Mouse (Mus musculus) forebrain, embryonic 10.5 days (tissue): ENCODE results near the gene Usb1. TPM values are rescaled to one million over a fixed set of nuclear protein-coding genes. Genes with fewer than 3 reads are reported as not detected.

Experiments used
- DNase-seq: peaks from one replicate; pipeline ENCODE4 v3.0.0-alpha.2; 2017; ENCODE audit warnings: low spot score; ENCODE audit errors: extremely low spot score
- H3K27ac ChIP-seq: fragments of 300-500 bp; sonication (generic); 2 replicates; pipeline ENCODE4 v1.5.1; 2016; ENCODE audit warnings: mild to moderate bottlenecking
- H3K27me3 ChIP-seq: fragments of 300-500 bp; sonication (generic); 2 replicates; pipeline ENCODE4 v1.6.1; 2016; ENCODE audit warnings: mild to moderate bottlenecking; ENCODE audit not compliant: poor library complexity, severe bottlenecking
- H3K36me3 ChIP-seq: fragments of 300-500 bp; sonication (generic); replicated peaks from 2 replicates; pipeline ENCODE4 v1.6.1; 2016; ENCODE audit warnings: mild to moderate bottlenecking, moderate library complexity
- H3K4me1 ChIP-seq: fragments of 300-500 bp; sonication (generic); 2 replicates; pipeline ENCODE4 v1.6.1; 2016
- H3K4me3 ChIP-seq: fragments of 300-500 bp; sonication (generic); 2 replicates; pipeline ENCODE4 v1.5.1; 2016; ENCODE audit warnings: mild to moderate bottlenecking, moderate library complexity
- H3K9me3 ChIP-seq: fragments of 300-500 bp; sonication (generic); 2 replicates; pipeline ENCODE4 v1.6.1; 2016; ENCODE audit warnings: mild to moderate bottlenecking, moderate library complexity
- WGBS: fragments of 180-500 bp; shearing (Covaris S2); methylation state at CpG from one replicate; pipeline ENCODE4 v1.1.7; 2016; 5-methylcytosine and 5-hydroxymethylcytosine counted together
- polyA plus RNA-seq: library from polyadenylated mRNA; unstranded; fragments of >200 nt; fragmentation: Nextera tagmentation; extraction: Ambion mirVana; gene quantifications from 2 replicates; pipeline ENCODE4 v1.2.1, GENCODE M21; 2016

Gene Usb1
- polyA plus RNA-seq, 1 experiment from 2014 or later, result 50.5 TPM

DNA sequence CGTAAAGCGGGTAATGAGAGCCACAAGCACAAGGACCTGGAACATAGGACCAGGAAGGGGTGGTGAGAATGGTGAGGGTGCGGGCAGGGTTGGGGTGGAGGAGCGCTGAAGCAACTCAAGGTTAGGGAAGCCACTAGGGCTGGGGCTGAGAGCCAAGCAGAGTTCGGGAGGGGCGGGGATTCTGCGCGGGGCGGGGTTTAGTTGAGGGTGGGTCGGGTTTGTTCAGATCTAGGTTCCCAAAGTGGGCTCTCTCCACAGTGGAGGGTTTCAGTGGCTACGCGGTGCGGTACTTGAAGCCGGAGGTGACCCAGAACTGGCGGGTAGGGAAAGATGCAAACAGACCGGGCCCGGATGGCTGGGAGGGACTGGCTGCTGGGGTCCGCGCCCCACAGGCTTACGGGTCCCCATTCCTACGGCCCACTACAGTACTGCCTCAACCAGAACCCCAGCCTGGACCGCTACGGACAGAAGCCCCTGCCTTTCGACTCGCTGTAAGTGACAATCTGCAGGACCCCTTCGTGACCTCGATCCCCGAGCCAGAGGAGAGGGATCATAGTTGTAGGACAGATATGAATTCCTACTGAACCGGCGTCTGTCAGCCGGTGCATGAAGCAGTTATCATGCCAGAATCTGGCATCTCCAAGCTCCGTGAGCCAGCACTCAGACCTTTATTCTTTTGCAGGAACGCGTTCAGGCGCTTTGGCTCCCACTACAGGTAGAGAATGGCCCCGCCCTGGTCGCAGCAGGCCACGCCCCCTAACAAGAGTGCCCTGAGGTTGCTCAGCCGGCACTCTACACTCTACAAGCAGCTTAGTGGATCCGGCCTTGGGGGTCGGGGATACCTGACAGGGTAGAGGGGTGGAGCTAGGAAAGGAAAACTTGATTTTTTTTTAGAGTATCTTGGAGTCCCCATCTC, 11.6 kb upstream of the Usb1 start:
- Histone ChIP-seq H3K36me3 (peaks cover 21% of the 10 kb centered on the region), H3K4me3 (peak overlapping the region; percentile 56), H3K27ac (0 out of 2 replicates have a peak overlapping the region, but pooled peaks have one; percentile 40), H3K4me1 (peaks cover 27% of the 10 kb centered on the region), H3K27me3 (peaks cover 41% of the 10 kb centered on the region), H3K9me3 (no peaks in the 10 kb centered on the region)
- peak; percentile 43 for DNase-seq
- 2% methylated on average over 41 of the region's 41 CpGs for WGBS

DNA sequence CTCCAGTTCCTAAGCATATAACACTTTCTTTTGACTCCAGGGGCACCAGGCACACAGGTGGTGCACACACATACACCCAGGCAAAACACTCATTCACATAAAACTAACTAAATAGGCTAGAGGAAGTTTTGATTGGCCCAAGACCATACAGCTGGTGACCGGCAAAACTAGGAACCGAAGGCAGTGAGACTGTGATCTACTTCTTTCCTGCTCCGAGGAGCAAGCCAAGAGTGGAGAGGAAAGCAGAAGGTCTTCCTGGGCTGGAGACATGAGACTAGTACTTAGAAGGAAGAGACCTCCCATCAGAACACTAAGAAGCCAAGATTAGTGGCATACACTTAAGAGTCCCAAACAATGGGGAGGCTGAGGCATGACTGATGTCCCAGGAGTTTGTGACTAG, 8.9 kb upstream of the Usb1 start:
- 91% methylated on average over 3 of the region's 3 CpGs for WGBS

DNA sequence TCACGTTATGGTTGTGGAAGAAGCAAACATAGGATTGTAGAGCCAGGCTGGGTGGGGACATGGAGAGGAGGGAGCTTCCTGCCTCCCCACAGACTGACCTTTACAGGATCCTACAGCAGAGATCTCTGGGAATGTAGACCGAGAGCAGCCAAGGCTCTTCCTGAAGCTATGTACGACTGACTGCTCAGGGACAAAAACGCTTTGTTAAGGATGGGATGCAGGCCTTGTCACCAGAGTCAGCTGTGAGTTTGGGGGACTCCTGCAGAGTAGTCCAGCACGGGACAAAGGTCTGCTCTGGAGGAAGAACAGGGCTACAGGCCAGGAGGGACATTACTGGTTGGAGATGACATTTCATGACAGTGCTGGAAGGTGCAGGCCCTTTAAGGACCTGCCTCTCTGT, 7.4 kb upstream of the Usb1 start:
- H3K4me1 ChIP-seq, result peaks cover 44% of the 10 kb centered on the region
- DNase-seq, result no peak
- 0 out of 2 replicates have a peak overlapping the region, but pooled peaks have one; percentile 20 for H3K27ac ChIP-seq
- peaks cover 33% of the 10 kb centered on the region for H3K27me3 ChIP-seq
- H3K4me3 ChIP-seq, result no peak overlapping the region
- peaks cover 63% of the 10 kb centered on the region for H3K36me3 ChIP-seq
- WGBS, result 38% methylated on average over 5 of the region's 5 CpGs
- H3K9me3 ChIP-seq, result peaks cover 3% of the 10 kb centered on the region; the same call in 1 of the 2 replicates

More for the DNA sequence above, 8.9 kb upstream of the Usb1 start:
- Histone ChIP-seq H3K27me3 (peaks cover 40% of the 10 kb centered on the region), H3K9me3 (peaks cover 2% of the 10 kb centered on the region; the same call in 1 of the 2 replicates), H3K4me1 (peaks cover 40% of the 10 kb centered on the region), H3K27ac (no peak overlapping the region), H3K4me3 (no peak overlapping the region), H3K36me3 (peaks cover 48% of the 10 kb centered on the region)
- DNase-seq, result no peak

DNA sequence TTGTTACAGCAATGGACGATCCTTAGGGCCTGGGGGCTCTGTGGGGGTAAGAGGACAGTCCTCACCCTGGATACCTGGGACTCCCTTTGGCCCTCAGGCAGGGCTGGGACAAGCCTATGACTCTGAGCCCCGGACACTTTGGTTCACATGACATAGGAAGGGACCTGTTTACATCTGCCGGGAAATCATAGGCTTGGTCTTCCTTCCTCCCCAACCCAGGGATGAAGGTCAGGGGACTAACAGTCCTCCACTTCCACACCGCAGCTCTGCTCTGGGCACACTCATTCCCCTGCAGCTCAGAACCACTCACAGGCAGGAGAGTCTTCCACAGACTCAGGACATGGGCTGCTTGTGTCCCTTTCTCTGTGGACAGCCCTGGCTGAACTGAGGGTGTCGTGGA, 5.3 kb upstream of the Usb1 start:
- H3K36me3 ChIP-seq, result peaks cover 66% of the 10 kb centered on the region
- no peak for DNase-seq

DNA sequence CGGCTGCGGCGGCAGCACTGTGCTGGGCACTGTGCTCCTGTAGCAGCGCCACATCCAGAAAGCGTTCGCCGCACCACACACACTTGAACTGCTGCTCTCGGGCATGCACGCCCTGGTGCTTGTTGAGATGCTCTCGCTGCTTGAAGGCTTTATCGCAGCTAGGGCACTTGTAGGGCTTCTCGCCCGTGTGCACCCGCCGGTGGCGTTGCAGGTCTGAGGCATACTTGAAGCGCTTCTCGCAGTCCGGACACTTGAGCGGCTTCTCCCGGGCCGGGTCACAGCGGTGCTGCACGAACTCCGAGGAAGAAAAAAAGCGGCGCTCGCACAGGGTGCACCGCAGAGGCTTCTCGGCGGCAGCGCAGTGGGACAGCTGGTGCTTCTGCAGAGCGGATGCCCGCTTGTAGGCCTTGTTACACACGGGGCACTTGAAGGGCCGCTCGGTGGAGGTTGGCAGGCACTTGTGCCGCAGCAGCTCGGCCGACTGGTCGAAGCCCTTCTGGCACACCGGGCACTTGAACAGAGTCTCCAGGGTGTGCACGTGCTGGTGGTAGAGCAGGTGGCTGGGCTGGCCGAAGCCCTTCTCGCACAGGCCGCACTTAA, 4.1 kb upstream of the Usb1 start:
- 85% methylated on average over 46 of the region's 46 CpGs for WGBS
- Histone ChIP-seq H3K27me3 (peaks cover 7% of the 10 kb centered on the region), H3K4me1 (peaks cover 53% of the 10 kb centered on the region), H3K9me3 (peaks cover 3% of the 10 kb centered on the region; the same call in 1 of the 2 replicates), H3K27ac (no peak overlapping the region), H3K4me3 (no peak overlapping the region), H3K36me3 (peaks cover 66% of the 10 kb centered on the region)
- no peak for DNase-seq

More for the DNA sequence above, 5.3 kb upstream of the Usb1 start:
- H3K27me3 ChIP-seq, result peaks cover 13% of the 10 kb centered on the region
- H3K9me3 ChIP-seq, result peaks cover 3% of the 10 kb centered on the region; the same call in 1 of the 2 replicates
- WGBS, result 89% methylated on average over 5 of the region's 5 CpGs
- H3K4me3 ChIP-seq, result no peak overlapping the region
- no peak overlapping the region for H3K27ac ChIP-seq
- H3K4me1 ChIP-seq, result peaks cover 45% of the 10 kb centered on the region

DNA sequence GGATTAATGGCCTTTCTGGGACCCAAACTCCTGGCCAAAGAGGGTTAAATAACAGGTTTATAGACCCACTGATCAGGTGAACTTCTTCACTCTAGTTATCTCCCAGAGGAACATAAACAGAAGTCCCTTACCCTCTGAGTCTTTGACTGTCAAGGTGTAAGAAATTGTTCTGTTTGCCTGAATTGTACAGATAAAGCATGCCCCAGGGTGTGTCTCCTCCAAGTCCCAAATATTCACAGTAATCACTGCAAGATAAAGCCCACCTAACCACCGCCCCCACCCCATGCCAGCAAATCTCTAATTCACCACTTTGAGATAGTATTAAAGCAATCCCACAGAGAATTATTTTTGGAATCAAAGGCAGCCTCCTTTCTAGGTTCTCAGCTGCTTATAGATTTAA, 1.7 kb upstream of the Usb1 start:
- 80% methylated on average over 1 of the region's 1 CpGs for WGBS
- H3K4me3 ChIP-seq, result peak overlapping the region; percentile 89
- H3K36me3 ChIP-seq, result peaks cover 65% of the 10 kb centered on the region
- H3K4me1 ChIP-seq, result peaks cover 46% of the 10 kb centered on the region
- peaks cover 7% of the 10 kb centered on the region for H3K27me3 ChIP-seq
- peak overlapping the region; percentile 96 for H3K27ac ChIP-seq
- peaks cover 3% of the 10 kb centered on the region; the same call in 1 of the 2 replicates for H3K9me3 ChIP-seq
- DNase-seq, result no peak

DNA sequence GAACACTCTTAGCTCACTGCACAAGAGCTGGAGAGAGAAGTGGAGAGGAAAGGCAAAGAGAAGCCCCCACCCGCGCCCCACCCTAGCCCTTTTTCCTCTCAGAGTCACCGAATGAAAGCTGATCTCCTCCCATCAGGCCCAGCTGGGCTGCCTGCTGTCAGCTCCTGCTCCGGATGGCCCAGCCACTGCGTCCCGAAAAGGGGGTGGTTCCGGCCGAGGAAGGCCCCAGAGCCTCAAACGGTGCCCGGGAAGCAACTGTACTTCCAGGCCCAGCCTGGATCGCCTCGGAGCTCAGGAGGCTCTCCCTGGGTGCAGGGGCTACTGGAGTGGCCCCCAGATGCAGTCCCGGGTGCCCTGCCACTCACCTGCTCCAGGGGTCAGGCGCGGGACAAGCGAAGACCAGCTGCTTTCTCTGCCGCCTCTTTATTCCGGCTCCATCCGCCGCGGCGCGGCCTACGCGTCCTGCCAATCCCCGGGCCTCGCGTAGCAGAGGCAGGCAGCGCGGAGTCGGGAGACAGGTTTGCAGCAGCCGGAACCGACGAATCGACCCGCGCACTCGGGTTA, 846 bp upstream of the Usb1 start:
- peak; percentile 86 for DNase-seq
- Histone ChIP-seq H3K4me3 (peak overlapping the region; percentile 89), H3K4me1 (peaks cover 40% of the 10 kb centered on the region), H3K36me3 (peaks cover 57% of the 10 kb centered on the region), H3K27me3 (peaks cover 7% of the 10 kb centered on the region), H3K27ac (peak overlapping the region; percentile 96), H3K9me3 (peaks cover 3% of the 10 kb centered on the region; the same call in 1 of the 2 replicates)
- WGBS, result under 1% methylated on average over 37 of the region's 38 CpGs

DNA sequence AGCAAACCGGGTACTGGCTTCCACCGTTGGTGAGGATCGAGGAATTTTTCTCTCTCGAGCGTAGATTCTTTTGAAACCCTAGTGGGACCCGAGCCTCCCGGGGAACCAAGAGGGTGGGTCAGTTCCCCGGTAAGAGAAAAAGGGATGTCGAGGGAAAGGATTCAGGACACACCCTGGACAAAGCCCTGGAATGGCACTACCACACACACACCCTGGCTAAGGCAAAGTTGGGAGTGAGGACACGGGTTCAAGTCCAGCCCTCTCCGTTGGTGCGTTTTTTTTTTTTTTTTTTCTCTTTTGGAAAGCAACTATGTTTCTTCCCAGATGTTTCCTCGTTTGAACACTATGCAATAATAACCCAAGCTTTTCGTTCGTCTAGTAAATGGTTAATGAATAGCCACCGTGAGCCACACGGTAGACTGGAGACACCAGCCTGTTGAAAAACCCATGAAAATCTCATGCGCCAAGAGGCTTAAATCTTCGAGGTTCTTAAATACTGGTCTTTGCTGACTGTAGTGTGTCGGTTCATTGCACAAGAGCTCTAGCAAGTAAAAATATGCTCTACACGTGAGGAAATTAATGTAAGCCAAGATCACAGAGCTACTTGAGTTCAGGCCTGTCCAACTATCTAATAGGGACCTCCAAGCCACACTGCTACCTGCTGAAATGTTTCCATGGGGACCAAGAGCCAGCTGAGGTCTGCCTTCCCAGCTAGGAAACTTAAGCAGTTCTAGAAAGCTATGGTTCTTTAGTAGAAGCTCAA, 534 bp downstream of the Usb1 start:
- DNase-seq, result no peak

DNA sequence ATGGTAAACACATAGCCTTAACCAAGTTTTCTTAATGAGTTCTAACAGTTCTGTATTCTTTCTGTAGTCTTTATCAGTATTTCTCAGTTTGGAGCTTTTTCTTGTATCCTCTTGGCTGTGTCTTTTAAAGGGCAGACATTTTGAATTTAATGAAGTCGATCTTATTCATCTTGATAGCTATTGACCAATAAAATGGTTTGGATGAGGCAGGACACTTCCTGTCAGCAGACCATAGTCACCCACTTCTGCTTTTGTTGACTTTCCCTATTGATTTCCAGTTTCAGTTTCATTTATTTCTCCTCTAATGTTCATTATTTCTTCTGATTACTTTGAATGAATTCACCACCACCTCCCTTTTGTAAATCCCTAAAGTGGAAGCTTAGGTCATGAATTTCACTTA, 3.6 kb downstream of the Usb1 start:
- Histone ChIP-seq H3K27ac (no peak overlapping the region), H3K9me3 (no peaks in the 10 kb centered on the region), H3K27me3 (no peaks in the 10 kb centered on the region), H3K4me3 (no peak overlapping the region), H3K4me1 (peaks cover 17% of the 10 kb centered on the region), H3K36me3 (peaks cover 52% of the 10 kb centered on the region)
- no peak for DNase-seq
- WGBS, result 80% methylated on average over 1 of the region's 1 CpGs

More for the DNA sequence above, 534 bp downstream of the Usb1 start:
- Histone ChIP-seq H3K27me3 (peaks cover 7% of the 10 kb centered on the region), H3K4me1 (peaks cover 32% of the 10 kb centered on the region), H3K27ac (peak overlapping the region; percentile 96), H3K36me3 (peaks cover 50% of the 10 kb centered on the region), H3K9me3 (peaks cover 3% of the 10 kb centered on the region; the same call in 1 of the 2 replicates), H3K4me3 (peak overlapping the region; percentile 89)
- WGBS, result 32% methylated on average over 21 of the region's 21 CpGs

DNA sequence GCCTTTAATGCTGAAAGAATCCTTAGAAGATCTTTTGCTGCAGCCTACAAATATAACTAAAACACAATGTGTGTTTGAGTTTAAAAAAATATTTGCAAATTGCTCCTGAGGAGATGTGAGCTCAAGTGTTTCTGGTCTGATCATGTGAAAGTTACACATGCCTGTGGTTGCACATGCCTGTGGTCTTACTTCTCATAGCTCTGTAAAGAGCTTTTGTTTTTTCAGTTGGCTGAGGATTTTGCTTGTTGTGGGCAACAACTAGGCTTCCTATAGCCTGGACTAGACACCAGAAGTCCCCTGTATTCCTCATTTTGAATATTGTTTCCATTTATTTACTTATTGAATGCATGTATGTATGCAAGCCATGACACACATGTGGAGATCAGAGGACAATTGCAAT, 4.3 kb downstream of the Usb1 start:
- Histone ChIP-seq H3K4me3 (no peak overlapping the region), H3K27me3 (no peaks in the 10 kb centered on the region), H3K27ac (no peak overlapping the region), H3K36me3 (peaks cover 55% of the 10 kb centered on the region), H3K9me3 (no peaks in the 10 kb centered on the region), H3K4me1 (peaks cover 13% of the 10 kb centered on the region)
- DNase-seq, result no peak

DNA sequence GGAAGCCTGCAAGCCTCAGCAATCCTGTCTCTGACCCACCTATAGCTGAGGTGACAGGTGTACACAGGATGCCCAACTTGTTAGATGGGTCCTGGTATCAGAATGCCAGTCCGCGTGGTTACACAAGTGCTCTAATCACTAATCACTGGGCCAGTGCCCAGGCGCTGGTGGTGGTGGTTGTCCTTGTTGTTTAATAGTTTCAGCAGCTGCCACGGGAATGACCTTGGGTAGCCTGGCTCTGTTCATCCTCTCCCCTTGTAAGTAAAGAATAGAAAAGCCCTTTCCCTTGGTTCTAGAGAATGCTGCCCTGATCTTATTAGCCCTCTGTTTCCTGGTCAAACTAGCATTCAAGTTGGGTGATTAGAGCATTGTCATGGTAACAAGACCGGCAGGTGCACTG, 9.6 kb downstream of the Usb1 start:
- Histone ChIP-seq H3K4me3 (no peak overlapping the region), H3K27ac (no peak overlapping the region), H3K4me1 (peaks cover 10% of the 10 kb centered on the region), H3K27me3 (no peaks in the 10 kb centered on the region), H3K36me3 (peaks cover 55% of the 10 kb centered on the region), H3K9me3 (no peaks in the 10 kb centered on the region)
- no peak for DNase-seq
- WGBS, result 61% methylated on average over 5 of the region's 5 CpGs

DNA sequence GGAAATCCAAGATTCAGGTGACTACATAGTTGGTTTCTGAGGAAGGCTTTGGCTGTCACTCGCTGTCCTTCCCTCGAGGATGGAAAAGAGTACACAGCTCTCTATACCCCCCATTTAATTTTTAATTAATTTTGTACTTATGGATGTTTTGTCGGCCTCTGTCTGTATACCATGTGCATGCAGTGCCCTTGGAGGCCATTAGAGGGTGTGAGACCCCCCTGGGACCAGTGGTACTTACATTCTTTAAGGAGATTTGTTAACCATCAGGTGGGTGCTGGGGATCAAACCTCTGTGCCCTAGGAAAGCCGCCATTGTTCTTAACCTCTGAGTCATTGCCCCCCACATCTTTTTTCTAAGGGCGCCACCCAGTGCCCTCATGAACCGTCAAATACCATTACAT, 12.6 kb downstream of the Usb1 start:
- peaks cover 33% of the 10 kb centered on the region for H3K36me3 ChIP-seq

More for the DNA sequence above, 12.6 kb downstream of the Usb1 start:
- Histone ChIP-seq H3K27me3 (peaks cover 8% of the 10 kb centered on the region), H3K4me3 (no peak overlapping the region), H3K9me3 (no peaks in the 10 kb centered on the region), H3K4me1 (peaks cover 16% of the 10 kb centered on the region), H3K27ac (no peak overlapping the region)
- WGBS, result 74% methylated on average over 6 of the region's 6 CpGs
- DNase-seq, result no peak
